Mouse (Mus musculus) lung, adult 2 months (tissue): ENCODE measurements around the gene Asb8.

Source experiments
- CTCF ChIP-seq: fragments of 200-500 bp; IDR thresholded peaks from 2 replicates; pipeline ENCODE4 v1.5.1; 2011; ENCODE audit warnings: mild to moderate bottlenecking, low read length, control low read depth; ENCODE audit not compliant: insufficient read depth
- POLR2A ChIP-seq: fragments of 200-500 bp; IDR thresholded peaks from 2 replicates; pipeline ENCODE4 v1.6.1; 2011; ENCODE audit warnings: low read depth, mild to moderate bottlenecking, control low read depth, low read length, borderline replicate concordance; ENCODE audit errors: extremely low read depth

DNA sequence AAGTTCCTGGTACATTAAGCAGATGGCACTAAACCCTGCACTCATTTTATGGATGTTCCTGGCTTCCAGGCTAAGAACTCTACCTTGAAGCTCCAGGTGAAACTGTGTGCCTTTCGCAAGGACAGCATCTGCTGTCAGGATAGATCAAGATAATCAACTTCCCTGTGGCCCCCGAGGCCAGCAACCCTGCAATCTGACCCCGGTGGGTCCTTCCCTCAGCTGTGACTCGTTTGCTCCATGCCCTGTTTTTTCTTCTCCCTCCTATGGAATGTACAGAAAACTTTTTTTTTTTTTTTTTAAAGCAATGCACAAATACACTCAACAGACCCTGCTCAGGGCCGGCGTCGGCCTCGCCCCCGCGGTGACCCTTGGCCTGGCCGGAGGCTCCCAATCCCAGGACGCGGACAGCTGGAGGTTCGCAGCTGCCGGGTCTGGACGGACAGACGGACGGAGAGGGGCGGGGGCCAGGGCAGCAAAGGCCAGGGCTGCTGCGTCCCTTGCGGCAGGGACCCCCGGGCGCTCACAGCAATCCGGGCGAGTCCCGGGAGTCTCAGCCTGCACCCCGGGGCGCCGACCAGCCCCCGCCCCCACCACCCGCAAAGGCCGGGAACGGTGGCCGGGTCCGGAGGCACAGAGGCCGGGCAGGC, 20.4 kb downstream of the Asb8 start:
- TF ChIP-seq CTCF = no peak
- no peak for TF ChIP-seq POLR2A
